Mouse (Mus musculus) fibroblast of lung, adult 2 months (primary cell): Measurements from ENCODE around the gene Dnaaf5.
A peak's percentile ranks its signal among the peaks of the same experiment; 100 is the strongest.

Experiments used
- DNase-seq: peaks from one replicate; pipeline ENCODE4 v3.0.0-alpha.2; 2011; ENCODE audit warnings: low read depth

Dnaaf5 gene

GRCm38 (mm10) chr5:139149681-139150602, at the start of gene Dnaaf5, which contains the start of gene Prkar1b:
TSS of gene Dnaaf5 (plus strand) at chr5:139150223.
TSS of gene Prkar1b (minus strand) at chr5:139150001.
- peak; percentile 99 for DNase-seq

- DNase-seq = no peak
Measured at GRCm38 (mm10) chr5:139101783-139102182, 48.2 kb upstream of the Dnaaf5 start.

- DNase-seq = no peak
Measured at GRCm38 (mm10) chr5:139107815-139108214, 42.2 kb upstream of the Dnaaf5 start.

- no peak for DNase-seq
Measured at GRCm38 (mm10) chr5:139110140-139110855, 39.7 kb upstream of the Dnaaf5 start.

- DNase-seq = no peak
Measured at GRCm38 (mm10) chr5:139111991-139112390, 38.0 kb upstream of the Dnaaf5 start.

- no peak for DNase-seq
Measured at GRCm38 (mm10) chr5:139112418-139112817, 37.6 kb upstream of the Dnaaf5 start.

- DNase-seq = peak; percentile 81
Measured at GRCm38 (mm10) chr5:139114876-139115275, 35.1 kb upstream of the Dnaaf5 start.

- DNase-seq = no peak
Measured at GRCm38 (mm10) chr5:139115507-139115906, 34.5 kb upstream of the Dnaaf5 start.

- no peak for DNase-seq
Measured at GRCm38 (mm10) chr5:139118139-139118960, 31.7 kb upstream of the Dnaaf5 start.

- no peak for DNase-seq
Measured at GRCm38 (mm10) chr5:139118961-139119276, 31.1 kb upstream of the Dnaaf5 start.

GRCm38 (mm10) chr5:139125717-139126116, 24.3 kb upstream of the Dnaaf5 start:
- no peak for DNase-seq

- DNase-seq = no peak
Measured at GRCm38 (mm10) chr5:139128476-139129065, 21.5 kb upstream of the Dnaaf5 start.

GRCm38 (mm10) chr5:139129078-139129477, 20.9 kb upstream of the Dnaaf5 start:
- DNase-seq = no peak

GRCm38 (mm10) chr5:139129572-139130151, 20.4 kb upstream of the Dnaaf5 start:
- DNase-seq = no peak

- no peak for DNase-seq
Measured at GRCm38 (mm10) chr5:139130351-139130750, 19.7 kb upstream of the Dnaaf5 start.

GRCm38 (mm10) chr5:139134501-139134900, 15.5 kb upstream of the Dnaaf5 start:
- DNase-seq = no peak

GRCm38 (mm10) chr5:139136341-139136740, 13.7 kb upstream of the Dnaaf5 start:
- no peak for DNase-seq

- no peak for DNase-seq
Measured at GRCm38 (mm10) chr5:139137176-139137575, 12.8 kb upstream of the Dnaaf5 start.

- no peak for DNase-seq
Measured at GRCm38 (mm10) chr5:139138261-139138925, 11.6 kb upstream of the Dnaaf5 start.

- DNase-seq = no peak
Measured at GRCm38 (mm10) chr5:139138926-139139472, 11.0 kb upstream of the Dnaaf5 start.

- no peak for DNase-seq
Measured at GRCm38 (mm10) chr5:139140589-139140988, 9.4 kb upstream of the Dnaaf5 start.
